Mouse (Mus musculus) gastrocnemius, adult 8-10 months (tissue): ENCODE measurements around the gene Ghrhr. TPM values are rescaled to one million over a fixed set of nuclear protein-coding genes. Genes with fewer than 3 reads are reported as not detected.

Experiments
- DNase-seq, 2 experiments: peaks; one replicate each; pipeline ENCODE4 v3.0.0; 2022; ENCODE audit warnings: low spot score in 2 of 2
- total RNA-seq, 4 experiments: library from RNA; stranded (reverse); gene quantifications; 2 replicates each; pipeline ENCODE4 v1.2.4; 2022

The Ghrhr gene
- total RNA-seq = not detected

DNA sequence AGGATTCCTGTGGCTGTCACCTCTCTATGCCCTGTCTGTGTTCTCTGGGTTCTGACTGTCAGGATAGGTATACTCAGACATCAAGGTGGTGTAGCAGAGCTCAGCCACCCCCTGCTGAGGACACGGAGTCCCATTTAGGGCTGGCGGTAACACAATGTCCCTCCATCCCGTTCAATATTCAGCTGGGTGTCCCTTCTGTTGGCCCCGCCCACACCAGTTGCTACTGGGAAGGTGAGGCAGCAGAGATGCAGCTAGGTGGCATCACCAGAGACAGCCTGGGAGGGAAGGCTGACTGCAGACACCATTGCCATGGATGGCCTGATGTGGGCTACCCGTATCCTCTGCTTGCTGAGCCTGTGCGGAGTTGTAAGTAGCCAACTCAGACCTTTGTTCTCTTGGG lies at the start of gene Ghrhr:
Gene Ghrhr, plus strand, starts transcription at position 220 of the 400 bp plus-strand sequence.
- no peak for DNase-seq

DNA sequence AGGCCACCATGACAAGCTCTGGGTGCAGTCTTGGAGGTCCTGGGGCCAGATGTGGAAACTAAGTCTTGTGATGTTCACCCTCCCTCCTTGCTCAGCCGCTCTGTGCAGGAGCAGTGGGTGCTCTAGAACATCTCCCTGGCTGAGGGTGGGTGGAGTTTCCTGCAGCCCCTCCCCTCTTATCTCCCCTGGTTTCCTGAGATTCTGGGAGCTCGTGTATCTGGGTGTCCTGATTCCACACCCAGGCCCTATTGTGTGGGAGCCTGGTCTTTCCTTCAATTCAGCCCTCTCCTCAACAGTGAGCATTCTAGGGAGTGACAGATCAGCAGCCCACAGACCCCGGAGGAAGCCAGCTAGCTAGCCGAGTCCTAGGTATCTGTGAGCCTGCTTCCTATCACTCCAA lies 49.8 kb upstream of the Ghrhr start:
- DNase-seq = no peak

DNA sequence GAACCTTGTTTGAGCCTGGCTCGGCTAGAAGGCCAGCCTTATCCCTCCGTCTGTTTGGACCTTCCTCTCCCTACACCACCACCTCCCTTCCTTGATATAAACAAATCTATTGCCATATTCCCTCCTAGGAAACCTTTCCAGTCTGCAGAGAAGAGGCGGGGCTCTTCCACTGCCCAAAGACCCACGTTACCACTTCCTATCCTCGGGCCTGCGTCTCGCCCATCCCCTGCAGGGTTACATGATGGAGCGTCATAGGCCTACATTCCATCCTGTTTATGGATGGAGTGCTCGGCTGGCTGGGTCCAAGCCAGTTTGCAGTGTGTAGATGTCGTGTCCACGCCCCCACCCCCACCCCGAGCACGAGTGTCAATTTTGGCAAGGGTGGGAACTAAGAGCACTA lies 48.8 kb upstream of the Ghrhr start:
- DNase-seq = no peak

DNA sequence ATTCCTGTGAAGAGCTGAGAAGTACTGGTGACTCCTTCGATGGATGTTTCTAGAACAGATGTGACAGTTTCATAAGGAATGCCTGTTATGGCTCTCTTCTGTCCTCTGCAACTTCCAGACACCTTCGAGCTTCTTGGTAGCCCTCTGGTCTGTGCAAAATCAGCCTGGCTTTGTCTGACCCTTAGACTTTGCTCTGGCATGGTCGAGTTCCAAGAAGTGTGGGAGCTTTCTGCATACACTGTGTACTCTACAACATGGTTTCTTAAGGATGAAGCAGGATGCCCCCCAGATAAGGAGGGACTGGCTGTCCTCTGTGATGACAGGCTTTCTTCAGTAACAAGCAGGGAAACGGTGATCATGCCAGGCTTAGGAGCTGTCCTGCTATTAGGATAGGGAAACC lies 47.9 kb upstream of the Ghrhr start:
- no peak for DNase-seq

DNA sequence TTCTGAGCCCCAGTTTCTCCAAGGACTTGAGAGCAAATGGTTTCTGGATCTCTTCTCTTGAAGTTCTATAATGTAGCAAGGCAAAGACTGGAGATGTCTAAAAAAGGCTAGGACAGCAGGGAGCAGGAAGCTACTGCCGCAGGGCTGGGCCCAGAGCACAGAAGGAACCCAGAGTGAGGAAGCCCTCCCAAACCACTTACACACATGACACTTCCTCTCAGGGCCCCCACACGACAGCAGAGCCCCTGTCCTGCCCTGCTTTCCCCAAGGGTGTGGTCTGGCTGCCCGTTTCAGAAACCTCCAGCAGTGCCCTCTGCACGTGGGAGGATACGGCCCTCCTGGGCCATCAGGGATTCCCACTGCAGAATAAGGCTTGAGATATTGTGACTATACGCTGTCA lies 44.8 kb upstream of the Ghrhr start:
- DNase-seq = no peak

DNA sequence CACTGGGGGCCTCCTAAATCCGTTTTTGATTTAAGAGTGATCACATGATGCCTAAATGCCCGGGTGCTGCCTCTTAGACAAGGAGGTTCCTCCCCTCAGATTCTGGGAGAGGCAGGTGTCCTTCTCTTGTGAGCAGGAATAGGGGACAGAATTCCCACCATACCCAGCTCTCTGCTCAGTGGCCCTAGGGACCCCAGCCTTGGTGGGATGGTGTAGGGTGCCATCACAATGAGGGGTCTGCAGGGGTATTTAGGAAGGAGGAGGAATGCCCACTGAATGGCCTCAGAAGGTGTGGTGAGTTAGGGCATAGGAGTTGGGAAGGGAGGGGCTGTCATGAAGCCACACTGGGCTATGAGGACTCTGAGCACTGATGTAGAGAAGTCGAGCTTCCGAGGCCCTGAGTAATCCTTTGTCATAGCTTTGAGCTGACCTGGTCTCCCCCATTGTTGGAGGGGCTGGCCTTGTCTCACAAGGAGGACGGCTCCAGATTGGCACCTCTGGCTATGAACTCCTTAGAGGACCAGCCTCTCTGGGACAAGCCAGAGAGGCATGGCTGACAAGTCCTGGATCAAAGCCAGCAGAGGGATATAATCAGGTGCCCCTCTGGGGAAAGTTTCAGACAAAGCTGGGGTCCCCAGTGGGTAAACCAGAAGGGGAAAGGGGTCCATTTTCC lies 43.9 kb upstream of the Ghrhr start:
- no peak for DNase-seq

DNA sequence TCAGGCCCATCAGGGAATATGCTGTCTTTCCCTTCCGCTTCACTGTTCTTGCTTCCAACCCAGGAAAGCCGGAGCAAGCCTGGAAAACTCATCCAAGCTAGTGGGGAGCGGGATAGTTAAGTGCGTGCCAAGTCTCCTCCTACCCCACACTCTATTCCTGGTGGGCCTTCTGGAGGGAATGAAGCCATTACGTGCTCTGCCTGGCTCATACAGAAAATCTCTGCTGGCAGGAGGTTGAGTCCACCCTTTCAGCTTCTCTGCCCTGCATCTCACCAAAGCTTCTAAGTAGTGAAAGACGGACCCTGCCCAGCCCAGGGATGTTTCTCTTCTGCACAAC lies 43.4 kb upstream of the Ghrhr start:
- DNase-seq = no peak

DNA sequence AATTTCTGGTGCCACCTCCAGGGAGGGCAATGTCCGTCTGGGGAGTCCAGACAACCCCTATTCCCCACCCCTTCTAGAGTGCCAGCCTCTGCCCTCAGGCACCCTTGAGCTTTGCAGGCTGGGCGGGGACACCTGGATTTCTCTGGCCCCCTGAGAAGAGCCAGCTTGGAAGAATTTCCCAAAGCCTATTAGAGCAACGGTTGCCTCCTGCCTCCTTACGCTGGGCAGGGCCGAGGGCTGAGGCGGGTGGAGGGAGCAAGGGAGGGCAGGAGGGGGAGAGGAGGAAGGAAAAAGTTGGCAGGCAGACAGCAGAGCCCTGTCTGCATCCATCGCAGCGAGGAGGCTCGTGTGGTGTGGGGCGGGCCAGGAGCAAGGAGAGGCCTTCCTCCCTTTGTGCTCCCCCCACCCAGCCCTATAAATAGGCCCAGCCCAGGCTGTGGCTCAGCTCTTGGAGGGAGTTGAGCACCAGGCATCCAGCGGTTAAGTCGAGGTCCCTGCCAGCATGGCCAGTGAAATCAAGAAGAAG lies 40.0 kb upstream of the Ghrhr start, which contains the start of gene Aqp1:
Gene Aqp1, plus strand, starts transcription at position 444 of the 526 bp plus-strand sequence.
- no peak for DNase-seq

DNA sequence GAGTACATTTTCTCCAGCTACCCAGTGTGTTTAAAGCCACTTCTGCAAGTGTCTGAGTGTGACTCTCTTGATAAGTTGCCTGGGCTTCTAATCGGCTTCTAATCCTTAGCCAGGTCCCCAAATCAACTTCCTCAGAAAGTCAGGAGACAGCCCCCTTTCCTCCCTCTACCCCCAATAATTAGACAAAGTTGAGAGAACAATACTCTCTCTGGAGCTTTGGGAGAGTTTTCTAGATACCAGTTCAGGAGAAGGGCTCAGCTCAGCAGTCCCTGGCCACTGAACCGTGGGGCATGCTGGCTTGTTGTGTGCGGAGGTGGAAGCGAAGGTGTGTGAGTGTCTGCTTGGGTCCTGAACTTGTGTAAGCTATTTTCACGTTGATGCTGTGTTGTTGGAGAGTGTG lies 38.9 kb upstream of the Ghrhr start:
- DNase-seq = no peak

DNA sequence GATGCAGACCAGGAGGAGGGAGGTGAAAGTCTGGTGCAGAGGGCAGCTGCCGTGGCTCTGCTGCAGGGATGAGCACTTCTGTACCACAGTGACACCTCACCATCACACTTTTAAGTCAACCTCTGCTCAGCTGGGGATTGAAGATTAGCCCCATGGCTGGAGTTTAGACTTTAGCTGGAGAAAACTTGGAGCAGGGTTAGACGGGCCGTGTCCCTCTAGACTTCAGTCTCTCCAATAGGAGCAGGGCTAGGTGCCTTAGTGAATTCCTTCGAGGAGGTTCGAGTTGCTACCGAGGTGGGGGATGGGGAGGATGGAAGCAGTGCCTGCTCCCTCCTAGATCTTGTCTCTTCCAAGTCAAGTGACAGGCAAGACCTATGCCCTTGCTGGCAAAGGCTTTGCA lies 38.0 kb upstream of the Ghrhr start:
- DNase-seq = no peak

DNA sequence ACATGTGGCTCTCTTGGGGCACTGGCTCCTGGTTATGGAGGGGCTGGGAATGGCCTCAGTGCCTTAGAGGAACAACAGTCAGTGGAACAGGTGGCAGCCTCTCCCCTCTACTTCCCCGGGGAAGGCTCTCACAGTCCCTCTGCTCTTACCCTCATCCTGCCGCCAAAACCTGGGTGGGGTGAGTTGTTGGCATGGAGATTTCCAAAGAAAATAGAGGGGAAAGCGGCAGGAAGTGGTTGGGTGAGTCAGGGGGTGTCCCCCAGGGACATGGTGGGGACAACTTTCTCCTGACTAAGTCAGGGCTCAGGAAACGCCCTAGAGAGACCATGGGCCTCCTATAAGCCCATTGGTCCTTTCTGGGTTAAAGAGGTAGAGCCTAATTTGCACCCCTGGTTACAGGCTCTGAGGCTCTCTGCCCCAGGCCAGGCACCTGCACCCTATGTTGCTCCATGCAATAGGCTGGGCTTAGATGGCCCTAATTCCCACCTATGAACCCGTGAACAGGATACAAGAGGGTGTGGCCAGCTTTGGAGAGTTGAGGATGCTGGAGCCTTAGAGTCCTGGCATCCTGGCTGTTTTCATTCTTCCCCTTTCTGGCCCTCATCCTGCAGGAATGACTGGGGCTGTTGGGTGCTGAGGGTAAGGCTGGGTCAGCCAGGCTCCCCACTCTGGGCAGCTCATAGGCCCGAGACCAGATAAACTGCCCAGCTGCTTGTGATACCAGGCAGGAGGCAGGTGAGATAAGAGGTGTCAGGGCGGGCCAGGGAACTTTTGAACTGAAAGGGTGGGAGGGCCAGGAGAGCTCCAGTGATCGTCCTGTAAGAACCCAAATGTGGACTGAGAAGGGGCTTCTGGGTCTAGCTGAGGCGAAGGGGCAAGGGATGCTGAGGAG lies 36.9 kb upstream of the Ghrhr start:
- DNase-seq = no peak

DNA sequence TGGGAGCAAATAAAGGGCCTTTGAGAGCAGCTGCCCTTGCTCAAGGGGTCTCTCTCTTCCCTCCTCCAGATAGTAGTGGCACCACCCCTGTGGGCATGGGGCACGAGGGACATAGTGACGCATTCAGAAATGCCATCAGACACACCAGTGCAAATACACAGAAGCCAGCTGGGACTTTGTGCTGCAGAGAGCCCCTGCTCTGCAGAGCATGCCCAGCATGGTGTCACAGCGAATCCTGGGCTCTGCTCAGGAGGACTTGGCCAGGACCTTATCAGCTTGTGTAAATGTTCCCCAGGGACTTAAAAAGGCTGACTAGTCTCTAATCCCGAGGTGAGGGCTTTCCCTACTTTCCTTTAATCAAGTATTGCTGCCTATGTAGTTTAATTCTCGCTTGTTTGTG lies 34.4 kb upstream of the Ghrhr start:
- DNase-seq = no peak

DNA sequence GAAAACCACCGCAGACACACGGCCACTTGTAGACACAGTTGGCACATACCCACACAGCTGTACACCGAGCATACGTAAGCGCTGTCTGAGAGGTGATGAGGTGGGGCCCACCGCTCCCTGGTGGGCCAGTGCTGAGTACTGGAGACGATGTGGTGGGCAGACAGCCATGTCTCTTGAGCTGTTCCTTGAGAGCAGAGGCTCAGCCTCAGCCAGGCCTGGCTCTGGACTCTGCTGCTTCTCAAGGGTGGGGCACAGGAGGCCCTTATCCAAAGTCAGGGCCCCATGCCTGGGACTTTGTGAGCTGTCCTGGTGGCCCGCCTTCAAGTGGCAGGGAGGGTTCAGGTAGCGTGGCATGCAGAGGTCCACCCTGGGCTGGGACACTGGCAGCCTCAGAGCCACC lies 33.8 kb upstream of the Ghrhr start:
- DNase-seq = peak in 1 of 2 experiments; percentile 47

DNA sequence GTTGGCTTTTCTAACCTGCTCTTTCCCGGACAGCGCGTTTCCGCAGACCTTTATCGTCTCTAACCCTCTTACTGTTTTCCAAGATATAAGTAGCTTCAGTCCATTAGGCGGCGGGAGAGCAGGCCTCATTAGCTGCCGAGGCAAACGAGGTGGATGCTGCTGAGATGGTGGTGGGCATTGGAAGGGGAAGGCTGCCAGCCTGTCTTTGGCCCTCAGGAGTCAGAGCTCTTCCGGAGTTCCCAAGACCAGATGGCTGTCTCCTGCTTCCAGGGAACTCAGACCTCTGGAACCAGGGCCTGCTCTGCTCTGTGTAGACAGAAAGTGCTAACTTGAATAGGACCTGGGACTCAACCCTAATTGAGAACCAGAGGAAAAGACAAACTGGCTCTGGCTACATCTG lies 32.6 kb upstream of the Ghrhr start:
- DNase-seq = no peak

DNA sequence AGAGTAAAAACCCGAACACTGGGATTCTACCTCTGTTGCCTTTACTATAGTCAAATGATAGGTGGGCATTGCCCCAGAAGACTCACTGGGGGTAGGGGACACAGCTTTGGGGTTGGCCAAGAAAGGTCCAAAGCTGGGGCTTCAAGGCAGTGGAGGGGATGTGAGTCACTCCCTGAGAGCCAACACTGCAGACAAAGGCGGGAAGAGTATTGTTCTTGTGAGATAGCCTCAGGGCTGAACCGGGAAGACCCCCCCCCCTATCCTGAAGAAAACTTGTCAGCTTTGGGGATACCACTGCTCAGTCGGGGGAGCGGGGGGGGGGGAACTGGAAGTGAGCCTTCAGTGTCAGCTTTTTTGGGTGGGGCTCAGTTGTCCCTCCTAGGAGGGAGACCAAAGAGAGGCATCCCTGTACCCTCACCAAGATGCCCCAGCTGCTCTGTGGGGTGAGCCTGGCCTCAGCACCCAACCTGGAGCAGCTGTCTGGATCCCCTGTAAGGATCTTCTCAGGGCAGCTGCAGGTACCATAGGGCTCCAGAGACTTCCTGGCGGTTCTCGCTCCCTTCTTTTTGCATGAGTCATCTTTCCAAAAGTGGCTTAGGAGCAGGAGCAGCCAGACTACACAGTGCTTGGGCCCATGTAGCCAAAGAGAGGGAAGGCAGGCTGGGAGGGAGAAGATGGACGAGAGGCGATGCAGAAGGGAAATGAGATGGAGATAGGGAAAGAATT lies 31.6 kb upstream of the Ghrhr start:
- DNase-seq = no peak

DNA sequence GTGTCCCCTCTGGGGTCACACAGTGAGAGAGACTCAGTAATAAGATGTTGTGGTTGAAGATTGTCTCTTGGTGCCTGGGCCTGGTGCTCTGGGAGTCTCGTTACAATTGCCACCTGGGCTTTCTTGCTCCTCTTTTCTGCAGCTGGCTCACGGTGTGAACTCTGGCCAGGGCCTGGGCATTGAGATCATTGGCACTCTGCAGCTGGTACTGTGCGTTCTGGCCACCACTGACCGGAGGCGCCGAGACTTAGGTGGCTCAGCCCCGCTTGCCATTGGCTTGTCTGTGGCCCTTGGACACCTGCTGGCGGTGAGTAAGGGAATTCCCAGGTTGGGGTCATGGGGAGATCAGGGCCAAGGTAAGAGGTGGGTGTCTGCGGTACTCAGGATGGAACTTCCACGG lies 30.8 kb upstream of the Ghrhr start:
- no peak for DNase-seq

DNA sequence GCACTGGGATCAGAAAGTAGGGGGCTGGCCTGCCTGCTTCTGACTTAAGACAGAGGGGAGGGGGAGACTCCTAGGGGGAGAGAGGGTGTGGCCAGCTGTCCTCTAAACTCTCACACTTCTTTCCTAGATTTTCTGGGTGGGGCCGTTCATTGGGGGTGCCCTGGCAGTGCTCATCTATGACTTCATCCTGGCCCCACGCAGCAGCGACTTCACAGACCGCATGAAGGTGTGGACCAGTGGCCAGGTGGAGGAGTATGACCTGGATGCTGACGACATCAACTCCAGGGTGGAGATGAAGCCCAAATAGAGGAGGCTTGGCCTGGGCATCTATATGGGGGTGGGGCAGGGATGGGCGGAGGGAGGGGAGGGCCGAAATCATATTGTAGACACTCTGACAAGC lies 29.6 kb upstream of the Ghrhr start:
- DNase-seq = no peak

DNA sequence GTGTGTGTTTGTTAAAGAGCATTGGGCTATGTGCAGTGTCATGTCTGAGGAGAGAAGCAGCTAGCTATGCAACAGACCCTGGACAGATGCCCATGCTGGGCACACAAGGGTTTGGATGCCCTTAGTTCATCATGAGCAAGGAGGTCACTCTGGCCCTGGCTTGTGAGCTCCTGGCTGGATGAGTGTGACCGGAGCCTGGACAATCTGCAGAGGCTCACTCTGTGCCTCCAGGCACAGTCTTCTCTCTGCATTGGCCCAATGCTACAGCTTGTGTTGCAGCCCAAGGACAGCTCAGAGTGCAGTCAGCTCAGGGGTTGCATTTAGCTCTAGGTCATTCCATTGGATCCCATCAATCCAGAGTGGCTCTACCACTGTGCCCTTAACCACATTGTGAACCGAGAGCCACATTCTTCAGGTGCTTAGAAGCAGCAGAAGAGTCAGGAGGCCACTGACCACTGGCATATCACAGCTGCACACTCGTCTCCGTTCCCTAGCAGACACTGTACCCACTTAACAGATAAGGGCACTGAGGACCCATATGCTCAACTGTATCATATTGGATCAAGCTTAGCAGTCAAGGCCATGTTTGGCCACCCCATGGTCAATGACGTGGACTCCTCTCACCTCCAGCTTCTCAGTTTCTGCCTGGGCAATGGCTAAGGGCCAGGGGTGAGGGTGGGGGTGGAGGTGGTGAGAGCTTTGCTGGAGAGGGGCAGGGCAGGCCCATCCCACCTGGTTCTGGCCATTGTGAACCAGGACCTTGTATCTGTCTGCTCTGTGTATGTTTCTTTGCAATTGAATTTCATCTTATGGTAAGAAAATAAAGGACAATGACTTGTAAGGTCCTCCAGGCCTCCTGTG lies 28.2 kb upstream of the Ghrhr start:
- no peak for DNase-seq

DNA sequence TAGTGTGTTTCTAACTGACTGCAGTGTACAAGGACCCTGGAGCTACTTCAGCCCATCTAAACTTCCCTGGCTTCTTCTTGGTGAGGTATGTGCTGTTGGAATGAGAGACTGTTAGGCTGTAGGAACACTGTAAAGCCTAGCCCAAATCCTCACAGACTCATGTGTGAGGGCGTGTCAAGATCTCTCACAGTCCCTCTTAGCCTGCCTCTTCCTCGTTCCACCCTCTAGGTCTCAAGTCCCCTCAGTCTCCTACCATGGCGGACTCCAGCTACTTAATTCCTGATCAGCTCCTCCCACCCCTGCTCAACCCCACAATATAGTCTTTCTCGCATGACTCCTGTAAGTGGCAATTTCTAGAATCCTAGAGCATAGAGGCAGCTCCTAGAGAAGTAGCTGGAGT lies 26.9 kb upstream of the Ghrhr start:
- no peak for DNase-seq

DNA sequence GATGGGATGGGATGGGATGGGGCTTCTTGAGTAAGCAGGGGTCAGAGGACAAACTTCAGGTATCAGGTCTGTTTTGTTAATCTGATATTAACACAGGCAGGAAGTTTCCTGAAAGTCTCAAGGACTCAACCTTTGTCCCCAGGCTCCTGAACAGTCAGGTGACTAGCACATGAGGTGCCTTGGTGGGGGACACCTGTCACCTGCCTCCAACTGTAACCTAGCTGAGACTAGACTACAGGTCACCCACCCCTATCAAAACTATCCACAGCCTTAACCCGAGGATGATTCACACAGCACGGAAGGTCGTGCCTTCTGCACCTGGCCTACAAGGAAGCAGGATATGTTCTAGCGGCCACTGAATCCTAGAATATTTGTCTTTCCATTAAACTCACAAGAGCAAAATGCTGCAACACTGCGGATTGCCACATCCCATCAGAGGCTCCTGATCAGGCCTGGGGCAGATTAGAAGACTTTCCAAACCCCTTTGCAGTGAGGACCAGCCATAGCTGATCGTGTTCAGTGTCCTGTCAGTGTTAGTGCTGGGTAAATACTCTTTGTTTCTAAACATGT lies 25.6 kb upstream of the Ghrhr start:
- no peak for DNase-seq

DNA sequence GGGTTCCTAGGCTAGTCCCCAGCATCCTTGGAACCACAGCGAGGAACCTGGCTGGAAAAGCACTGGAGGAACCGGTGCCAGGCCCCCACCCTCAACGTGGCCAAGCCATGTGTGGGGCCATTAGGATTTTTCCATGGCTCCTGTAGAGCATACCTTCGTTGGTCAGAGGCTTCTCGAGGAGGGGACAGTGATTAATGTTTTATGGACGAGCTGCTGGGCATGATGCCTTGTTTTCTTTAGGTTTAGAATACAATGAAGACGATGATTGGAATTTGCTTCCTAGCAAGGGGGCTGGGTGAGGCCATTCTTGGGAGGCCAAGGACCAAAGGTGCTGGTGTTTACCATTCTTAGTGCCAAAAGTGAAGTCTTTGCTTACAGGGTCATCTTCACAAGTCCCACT lies 24.4 kb upstream of the Ghrhr start:
- no peak for DNase-seq
